ENCODE assay signal across 23 mouse cellular contexts in genomic region chr5:103104082-103104481, GRCm38 (mm10).
"Had no signal": no experiment of that assay in that cellular context is flagged by ENCODE, and none has a peak within 500 bp of the region (broad histone marks: within the 10 kb centered on the region; RNA-seq: fewer than 3 reads in every experiment).

No protein-coding gene starts in this region.

- H3K4me3 ChIP-seq: gastrocnemius, adult 2 months; heart, embryonic 10.5 days; heart, embryonic 12.5 days; hindbrain, embryonic 10.5 days; hindbrain, embryonic 12.5 days; intestine, embryonic 15.5 days; limb, embryonic 13.5 days; limb, embryonic 15.5 days; liver, embryonic 12.5 days had no signal

- ATAC-seq: hindbrain, embryonic 16.5 days; inflammation-experienced regulatory T-cells, adult 6 months; intestine, embryonic 15.5 days; intestine, postnatal 0 days; liver, embryonic 12.5 days had no signal

- H3K4me1 ChIP-seq: heart, embryonic 10.5 days; heart, embryonic 12.5 days; hindbrain, embryonic 10.5 days; hindbrain, embryonic 12.5 days; intestine, embryonic 15.5 days; limb, embryonic 13.5 days; limb, embryonic 15.5 days; liver, embryonic 12.5 days had no signal

- H3K27ac ChIP-seq: gastrocnemius, adult 2 months; heart, embryonic 10.5 days; hindbrain, embryonic 10.5 days; hindbrain, embryonic 12.5 days; hindbrain, embryonic 14.5 days; intestine, embryonic 15.5 days; limb, embryonic 13.5 days; limb, embryonic 15.5 days; liver, embryonic 12.5 days had no signal

- H3K9me3 ChIP-seq: heart, embryonic 10.5 days; heart, embryonic 12.5 days; hindbrain, embryonic 10.5 days; hindbrain, embryonic 12.5 days; intestine, embryonic 15.5 days; limb, embryonic 15.5 days had no signal

- H3K36me3 ChIP-seq: heart, embryonic 10.5 days; heart, embryonic 12.5 days; hindbrain, embryonic 12.5 days; intestine, embryonic 15.5 days; limb, embryonic 13.5 days; limb, embryonic 15.5 days; liver, embryonic 12.5 days had no signal

- H3K9ac ChIP-seq: heart, embryonic 12.5 days; hindbrain, embryonic 12.5 days; hindbrain, embryonic 14.5 days; intestine, embryonic 15.5 days; limb, embryonic 13.5 days; limb, embryonic 15.5 days; liver, embryonic 12.5 days had no signal

- H3K27me3 ChIP-seq: heart, embryonic 12.5 days; hindbrain, embryonic 12.5 days; intestine, embryonic 15.5 days; limb, embryonic 13.5 days; limb, embryonic 15.5 days; liver, embryonic 12.5 days had no signal

- DNase-seq: gastrocnemius, adult 2 months; gastrocnemius, postnatal 10 days; gastrocnemius, postnatal 25 days; heart, adult 18-20 months; heart, postnatal 4 days; kidney, adult 18-20 months; kidney, adult 8-10 months; kidney, postnatal 14 days; kidney, postnatal 36 days; layer of hippocampus, postnatal 36 days; left cerebral cortex, postnatal 4 days had no signal

- H3K4me2 ChIP-seq: heart, embryonic 12.5 days; hindbrain, embryonic 12.5 days; hindbrain, embryonic 14.5 days; intestine, embryonic 15.5 days; limb, embryonic 13.5 days; limb, embryonic 15.5 days; liver, embryonic 12.5 days had no signal
